Mouse (Mus musculus) bone marrow macrophage, adult 2 months (primary cell): ENCODE data around the gene Hydin. TPM values are rescaled to one million over a fixed set of nuclear protein-coding genes. Genes with fewer than 3 reads are reported as not detected.
A peak's percentile ranks its signal among the peaks of the same experiment; 100 is the strongest.

Source experiments
- H3K27ac ChIP-seq: 2 replicates; pipeline ENCODE4 v1.5.1; 2012; ENCODE audit warnings: low read depth, low read length; ENCODE audit not compliant: insufficient read depth
- H3K4me1 ChIP-seq: 2 replicates; pipeline ENCODE4 v1.6.1; 2012; ENCODE audit warnings: low read length; ENCODE audit not compliant: control insufficient read depth, insufficient read depth
- H3K4me3 ChIP-seq: 2 replicates; pipeline ENCODE4 v1.5.1; 2012; ENCODE audit warnings: mild to moderate bottlenecking, low read length, moderate library complexity; ENCODE audit not compliant: insufficient read depth
- CTCF ChIP-seq: IDR thresholded peaks from 2 replicates; pipeline ENCODE4 v1.5.1; 2012; ENCODE audit warnings: low read depth, mild to moderate bottlenecking, low read length, moderate library complexity
- POLR2A ChIP-seq: IDR thresholded peaks from 2 replicates; pipeline ENCODE4 v1.6.1; 2012; ENCODE audit warnings: mild to moderate bottlenecking, low read depth, low read length, borderline replicate concordance
- polyA plus RNA-seq: library from polyadenylated mRNA; stranded (reverse); fragments of >200 nt; gene quantifications from 2 replicates; pipeline ENCODE4 v1.2.4, GENCODE M21; 2012; ENCODE audit not compliant: missing spikeins, insufficient read depth, insufficient read length

The Hydin gene
- polyA plus RNA-seq, 1 experiment, result 0.32 TPM

GRCm38 (mm10) chr8:110265796-110266305 lies 926 bp upstream of the Hydin start:
- TF ChIP-seq POLR2A (no peak), CTCF (no peak)
- no peak overlapping the region for H3K4me3 ChIP-seq

GRCm38 (mm10) chr8:110267268-110267667 lies 491 bp downstream of the Hydin start:
- H3K4me3 ChIP-seq, result 0 out of 2 replicates have a peak overlapping the region, but pooled peaks have one; percentile 5
- H3K27ac ChIP-seq, result no peak overlapping the region
- TF ChIP-seq CTCF, result no peak
- no peak for TF ChIP-seq POLR2A
- H3K4me1 ChIP-seq, result peaks cover 6% of the 10 kb centered on the region; the same call in 1 of the 2 replicates

More at GRCm38 (mm10) chr8:110265796-110266305, 926 bp upstream of the Hydin start:
- Histone ChIP-seq H3K4me1 (peaks cover 6% of the 10 kb centered on the region; the same call in 1 of the 2 replicates), H3K27ac (no peak overlapping the region)

- H3K27ac ChIP-seq, result no peak overlapping the region
- TF ChIP-seq CTCF (no peak), POLR2A (no peak)
- no peak overlapping the region for H3K4me3 ChIP-seq
- peaks cover 4% of the 10 kb centered on the region; the same call in 1 of the 2 replicates for H3K4me1 ChIP-seq
Observed at GRCm38 (mm10) chr8:110270659-110271058, 3.9 kb downstream of the Hydin start.

GRCm38 (mm10) chr8:110273394-110273793 lies 6.6 kb downstream of the Hydin start:
- TF ChIP-seq POLR2A (no peak), CTCF (no peak)
- H3K4me3 ChIP-seq, result no peak overlapping the region
- H3K4me1 ChIP-seq, result no peaks in the 10 kb centered on the region
- no peak overlapping the region for H3K27ac ChIP-seq

GRCm38 (mm10) chr8:110275465-110276258 lies 8.9 kb downstream of the Hydin start:
- H3K4me1 ChIP-seq, result no peaks in the 10 kb centered on the region
- H3K4me3 ChIP-seq, result no peak overlapping the region
- no peak overlapping the region for H3K27ac ChIP-seq
- TF ChIP-seq CTCF, result no peak
- TF ChIP-seq POLR2A, result no peak

- TF ChIP-seq CTCF (no peak), POLR2A (no peak)
- Histone ChIP-seq H3K27ac (no peak overlapping the region), H3K4me3 (no peak overlapping the region)
Observed at GRCm38 (mm10) chr8:110276259-110276560, 9.4 kb downstream of the Hydin start.

GRCm38 (mm10) chr8:110312715-110313114 lies 45.9 kb downstream of the Hydin start:
- Histone ChIP-seq H3K27ac (no peak overlapping the region), H3K4me1 (no peaks in the 10 kb centered on the region), H3K4me3 (no peak overlapping the region)
- TF ChIP-seq POLR2A, result no peak
- no peak for TF ChIP-seq CTCF

More at GRCm38 (mm10) chr8:110276259-110276560, 9.4 kb downstream of the Hydin start:
- H3K4me1 ChIP-seq, result no peaks in the 10 kb centered on the region

GRCm38 (mm10) chr8:110315826-110316225 lies 49.0 kb downstream of the Hydin start:
- no peaks in the 10 kb centered on the region for H3K4me1 ChIP-seq
- H3K27ac ChIP-seq, result no peak overlapping the region
- TF ChIP-seq CTCF (no peak), POLR2A (no peak)
- H3K4me3 ChIP-seq, result no peak overlapping the region

GRCm38 (mm10) chr8:110319586-110319985 lies 52.8 kb downstream of the Hydin start:
- Histone ChIP-seq H3K4me3 (no peak overlapping the region), H3K4me1 (no peaks in the 10 kb centered on the region), H3K27ac (no peak overlapping the region)
- TF ChIP-seq POLR2A, result no peak
- TF ChIP-seq CTCF, result no peak

- H3K27ac ChIP-seq, result no peak overlapping the region
- TF ChIP-seq POLR2A, result no peak
- no peak for TF ChIP-seq CTCF
- no peaks in the 10 kb centered on the region for H3K4me1 ChIP-seq
- no peak overlapping the region for H3K4me3 ChIP-seq
Observed at GRCm38 (mm10) chr8:110321446-110321845, 54.7 kb downstream of the Hydin start.
